9 mouse cellular contexts compared by ENCODE assay signal in genomic region chr1:180481956-180482355, GRCm38 (mm10). TPM values are rescaled to one million over a fixed set of nuclear protein-coding genes. Genes with fewer than 3 reads are reported as not detected.
DNase-seq lines count a peak whose midpoint lies in the region; ATAC-seq and TF ChIP-seq lines count a peak whose summit lies in the region.
"Had no signal": no experiment of that assay in that cellular context is flagged by ENCODE, and none has a peak within 500 bp of the region (broad histone marks: within the 10 kb centered on the region; RNA-seq: fewer than 3 reads in every experiment).

No protein-coding gene starts in this region.

- no peak for TF ChIP-seq POLR2A in thymus, adult 2 months (IDR thresholded peaks at IDR 0.05; ENCODE audit: control insufficient read depth, extremely low read depth, insufficient read depth, low read length, poor library complexity)

- no peaks in the 10 kb centered on the region for H3K36me3 ChIP-seq in forebrain, embryonic 11.5 days (ENCODE audit: control insufficient read depth, insufficient read depth, low read length)
- no peaks in the 10 kb centered on the region for H3K36me3 ChIP-seq in limb, embryonic 10.5 days
- no peaks in the 10 kb centered on the region for H3K36me3 ChIP-seq in thymus, adult 2 months (ENCODE audit: control insufficient read depth, insufficient read depth, low read length)
- H3K36me3 ChIP-seq: G1E had no signal

- peak overlapping the region; percentile 98 for H3K27ac ChIP-seq in layer of hippocampus, adult 2 months
- no peak overlapping the region for H3K27ac ChIP-seq in forebrain, embryonic 11.5 days (ENCODE audit: low read depth, low read length)
- no peak overlapping the region for H3K27ac ChIP-seq in limb, embryonic 10.5 days
- H3K27ac ChIP-seq in thymus, adult 2 months (ENCODE audit: control insufficient read depth, insufficient read depth, low read length): no peak overlapping the region

- no peak overlapping the region for H3K4me2 ChIP-seq in forebrain, embryonic 11.5 days (ENCODE audit: low read depth, low read length, severe bottlenecking)

- WGBS in forebrain, embryonic 11.5 days: 5% methylated on average over 10 of the region's 10 CpGs
- WGBS in limb, embryonic 10.5 days: 18% methylated on average over 10 of the region's 10 CpGs
- WGBS in thymus, adult 2 months: 59% methylated on average over 10 of the region's 10 CpGs

- no peak for DNase-seq in layer of hippocampus, adult 2 months (ENCODE audit: low spot score in 2 of 2)
- no peak for DNase-seq in layer of hippocampus, adult 18-20 months (ENCODE audit: low spot score in 2 of 2)
- DNase-seq in forebrain, embryonic 11.5 days (ENCODE audit: low spot score): no peak
- peak; percentile 39 for DNase-seq in limb, embryonic 10.5 days (ENCODE audit: low spot score)
- peak; percentile 29 for DNase-seq in retina, postnatal 1 day
- no peak for DNase-seq in spleen, adult 12 weeks (ENCODE audit: low spot score)
- no peak for DNase-seq in thymus, adult 2 months
- DNase-seq: lung, postnatal 36 days had no signal

- no peak overlapping the region for H3K9ac ChIP-seq in forebrain, embryonic 11.5 days (ENCODE audit: low read length)

- ATAC-seq in forebrain, embryonic 11.5 days (replicated peaks; ENCODE audit: low FRiP score): 0 out of 2 replicates have a peak, but pooled peaks have one; percentile 28

- peaks cover 20% of the 10 kb centered on the region for H3K27me3 ChIP-seq in forebrain, embryonic 11.5 days (ENCODE audit: control insufficient read depth, insufficient read depth, low read length)
- peaks cover 63% of the 10 kb centered on the region for H3K27me3 ChIP-seq in limb, embryonic 10.5 days (ENCODE audit: low read depth, poor library complexity, severe bottlenecking)
- peaks cover 11% of the 10 kb centered on the region for H3K27me3 ChIP-seq in thymus, adult 2 months (ENCODE audit: control insufficient read depth, insufficient read depth, low read length)

- peak overlapping the region; percentile 78 for H3K4me3 ChIP-seq in layer of hippocampus, adult 2 months
- H3K4me3 ChIP-seq in forebrain, embryonic 11.5 days (ENCODE audit: low read depth, low read length): no peak overlapping the region
- H3K4me3 ChIP-seq in limb, embryonic 10.5 days: 0 out of 2 replicates have a peak overlapping the region, but pooled peaks have one; percentile 58
- no peak overlapping the region for H3K4me3 ChIP-seq in thymus, adult 2 months (ENCODE audit: control insufficient read depth, insufficient read depth, low read length)

- TF ChIP-seq CTCF in layer of hippocampus, adult 2 months (conservative IDR thresholded peaks at IDR 0.05): peak; percentile 40
- no peak for TF ChIP-seq CTCF in thymus, adult 2 months (IDR thresholded peaks at IDR 0.05; ENCODE audit: borderline replicate concordance, control insufficient read depth, extremely low read depth, insufficient read depth, low read length, poor library complexity)

- peaks cover 10% of the 10 kb centered on the region; the same call in 1 of the 2 replicates for H3K4me1 ChIP-seq in forebrain, embryonic 11.5 days (replicated peaks; ENCODE audit: control insufficient read depth, insufficient read depth, low read length)
- H3K4me1 ChIP-seq in limb, embryonic 10.5 days: peaks cover 33% of the 10 kb centered on the region
- peaks cover 6% of the 10 kb centered on the region for H3K4me1 ChIP-seq in thymus, adult 2 months (replicated peaks; ENCODE audit: control insufficient read depth, insufficient read depth, low read length)

- H3K9me3 ChIP-seq in forebrain, embryonic 11.5 days (ENCODE audit: control insufficient read depth, low read length): no peaks in the 10 kb centered on the region
- H3K9me3 ChIP-seq in limb, embryonic 10.5 days (replicated peaks): no peaks in the 10 kb centered on the region
- H3K9me3 ChIP-seq: G1E had no signal

RNA-seq across cellular contexts. Expression of gene Stum, which starts 1.3 kb away (rescaled TPM):
- 100 to 1,000 TPM; 298 to 309 TPM for total RNA-seq in layer of hippocampus, adult 2 months (2021)
- total RNA-seq in layer of hippocampus, adult 18-20 months (2021): 100 to 1,000 TPM; 335 to 351 TPM
- 0.55 and 1.1 TPM in 2 replicates for polyA plus RNA-seq in forebrain, embryonic 11.5 days (2014; fragmentation: Nextera tagmentation; extraction: Ambion mirVana)
- polyA plus RNA-seq in limb, embryonic 10.5 days (2016; fragmentation: Nextera tagmentation; extraction: Ambion mirVana): 0.39 and 0.60 TPM in 2 replicates
- polyA plus RNA-seq in thymus, adult 2 months (2012; rRNA removed): 0.94 and 1.3 TPM in 2 replicates
- polyA plus RNA-seq: G1E had no signal

Comparison
In these comparisons a context has a peak if more than half of its experiments do, and no peak if none do; other contexts are left out.
1. DNase-seq: peak in limb, embryonic 10.5 days (single experiment) and retina, postnatal 1 day (single experiment); none in layer of hippocampus, adult 2 months (0 of 2), layer of hippocampus, adult 18-20 months (0 of 2), forebrain, embryonic 11.5 days (single experiment), spleen, adult 12 weeks (single experiment) and thymus, adult 2 months (single experiment).
2. H3K4me3 ChIP-seq: peak in layer of hippocampus, adult 2 months (single experiment) and limb, embryonic 10.5 days (single experiment); none in forebrain, embryonic 11.5 days (single experiment) and thymus, adult 2 months (single experiment).